Mouse (Mus musculus): Measurements from ENCODE around the gene Esrrb. TPM values are rescaled to one million over a fixed set of nuclear protein-coding genes. Genes with fewer than 3 reads are reported as not detected.

Gene Esrrb
- total RNA-seq, 2 experiments from 2014 or later, result 1.8 to 2.2 TPM

- no peak for TF ChIP-seq CTCF (IDR thresholded peaks at IDR 0.05)
- intact Hi-C loops (cut with DNase I), result no loop called here
- Histone ChIP-seq H3K27ac (no peak overlapping the region), H3K4me3 (no peak overlapping the region)
- no peak for DNase-seq (ENCODE audit: extremely low spot score in 1 of 2, low spot score in 2 of 2)
Observed at GRCm38 (mm10) chr12:86475994-86476393, 115.1 kb downstream of the Esrrb start.

GRCm38 (mm10) chr12:86478908-86479307 is 118.0 kb downstream of the Esrrb start:
- intact Hi-C loops (cut with DNase I), result no loop called here
- Histone ChIP-seq H3K4me3 (no peak overlapping the region), H3K27ac (no peak overlapping the region)
- DNase-seq (ENCODE audit: extremely low spot score in 1 of 2, low spot score in 2 of 2), result no peak
- TF ChIP-seq CTCF (IDR thresholded peaks at IDR 0.05), result no peak

- intact Hi-C loops (cut with DNase I), result no loop called here
- TF ChIP-seq CTCF (IDR thresholded peaks at IDR 0.05), result no peak
- no peak overlapping the region for H3K27ac ChIP-seq
- H3K4me3 ChIP-seq, result no peak overlapping the region
- no peak for DNase-seq (ENCODE audit: extremely low spot score in 1 of 2, low spot score in 2 of 2)
Observed at GRCm38 (mm10) chr12:86482029-86482428, 121.1 kb downstream of the Esrrb start.

GRCm38 (mm10) chr12:86483413-86483841 is 122.5 kb downstream of the Esrrb start:
- no peak for DNase-seq (ENCODE audit: extremely low spot score in 1 of 2, low spot score in 2 of 2)
- Histone ChIP-seq H3K4me3 (no peak overlapping the region), H3K27ac (no peak overlapping the region)
- no peak for TF ChIP-seq CTCF (IDR thresholded peaks at IDR 0.05)
- intact Hi-C loops (cut with DNase I), result no loop called here

- no peak overlapping the region for H3K27ac ChIP-seq
- no peak for TF ChIP-seq CTCF (IDR thresholded peaks at IDR 0.05)
- intact Hi-C loops (cut with DNase I), result no loop called here
- no peak overlapping the region for H3K4me3 ChIP-seq
- DNase-seq (ENCODE audit: extremely low spot score in 1 of 2, low spot score in 2 of 2), result no peak
Observed at GRCm38 (mm10) chr12:86488005-86488404, 127.1 kb downstream of the Esrrb start.

GRCm38 (mm10) chr12:86490052-86490451 is 129.1 kb downstream of the Esrrb start:
- no peak for TF ChIP-seq CTCF (IDR thresholded peaks at IDR 0.05)
- no peak overlapping the region for H3K4me3 ChIP-seq
- intact Hi-C loops (cut with DNase I), result no loop called here
- H3K27ac ChIP-seq, result no peak overlapping the region
- no peak for DNase-seq (ENCODE audit: extremely low spot score in 1 of 2, low spot score in 2 of 2)

GRCm38 (mm10) chr12:86491500-86491899 is 130.6 kb downstream of the Esrrb start:
- intact Hi-C loops (cut with DNase I), result no loop called here
- no peak overlapping the region for H3K27ac ChIP-seq
- no peak overlapping the region for H3K4me3 ChIP-seq
- TF ChIP-seq CTCF (IDR thresholded peaks at IDR 0.05), result no peak
- DNase-seq (ENCODE audit: extremely low spot score in 1 of 2, low spot score in 2 of 2), result no peak

GRCm38 (mm10) chr12:86492822-86493221 is 131.9 kb downstream of the Esrrb start:
- intact Hi-C loops (cut with DNase I), result no loop called here
- TF ChIP-seq CTCF (IDR thresholded peaks at IDR 0.05), result no peak
- DNase-seq (ENCODE audit: extremely low spot score in 1 of 2, low spot score in 2 of 2), result peak in 1 of 2 experiments; percentile 13
- H3K4me3 ChIP-seq, result no peak overlapping the region
- no peak overlapping the region for H3K27ac ChIP-seq

- no peak for TF ChIP-seq CTCF (IDR thresholded peaks at IDR 0.05)
- no peak for DNase-seq (ENCODE audit: extremely low spot score in 1 of 2, low spot score in 2 of 2)
- Histone ChIP-seq H3K4me3 (no peak overlapping the region), H3K27ac (no peak overlapping the region)
- intact Hi-C loops (cut with DNase I), result no loop called here
Observed at GRCm38 (mm10) chr12:86497126-86497525, 136.2 kb downstream of the Esrrb start.

- TF ChIP-seq CTCF (IDR thresholded peaks at IDR 0.05), result no peak
- Histone ChIP-seq H3K27ac (no peak overlapping the region), H3K4me3 (no peak overlapping the region)
- intact Hi-C loops (cut with DNase I), result no loop called here
- peak; percentile 47 to 50 for DNase-seq (ENCODE audit: extremely low spot score in 1 of 2, low spot score in 2 of 2)
Observed at GRCm38 (mm10) chr12:86498765-86499164, 137.8 kb downstream of the Esrrb start.

GRCm38 (mm10) chr12:86501728-86502127 is 140.8 kb downstream of the Esrrb start:
- Histone ChIP-seq H3K4me3 (no peak overlapping the region), H3K27ac (no peak overlapping the region)
- DNase-seq (ENCODE audit: extremely low spot score in 1 of 2, low spot score in 2 of 2), result no peak
- intact Hi-C loops (cut with DNase I), result no loop called here
- TF ChIP-seq CTCF (IDR thresholded peaks at IDR 0.05), result no peak

GRCm38 (mm10) chr12:86503921-86504320 is 143.0 kb downstream of the Esrrb start:
- no peak for TF ChIP-seq CTCF (IDR thresholded peaks at IDR 0.05)
- DNase-seq (ENCODE audit: extremely low spot score in 1 of 2, low spot score in 2 of 2), result no peak
- H3K4me3 ChIP-seq, result no peak overlapping the region
- intact Hi-C loops (cut with DNase I), result no loop called here
- no peak overlapping the region for H3K27ac ChIP-seq

- no peak overlapping the region for H3K4me3 ChIP-seq
- intact Hi-C loops (cut with DNase I), result no loop called here
- DNase-seq (ENCODE audit: extremely low spot score in 1 of 2, low spot score in 2 of 2), result no peak
- H3K27ac ChIP-seq, result no peak overlapping the region
- TF ChIP-seq CTCF (IDR thresholded peaks at IDR 0.05), result no peak
Observed at GRCm38 (mm10) chr12:86504321-86504720, 143.4 kb downstream of the Esrrb start.

GRCm38 (mm10) chr12:86507741-86508140 is 146.8 kb downstream of the Esrrb start:
- intact Hi-C loops (cut with DNase I), result no loop called here
- no peak for TF ChIP-seq CTCF (IDR thresholded peaks at IDR 0.05)
- no peak overlapping the region for H3K27ac ChIP-seq
- no peak overlapping the region for H3K4me3 ChIP-seq
- no peak for DNase-seq (ENCODE audit: extremely low spot score in 1 of 2, low spot score in 2 of 2)

Data from left cerebral cortex, adult 2 months (tissue).